Mouse (Mus musculus) testis, adult 2 months (tissue): ENCODE results near the gene Gm10717.
"Not testable (repeated sequence)": the region's sequence is repeated elsewhere in the genome, so short reads cannot be mapped to it uniquely, and the experiment has no call there.

Source experiments
- CTCF ChIP-seq: fragments of 200-500 bp; IDR thresholded peaks from 2 replicates; pipeline ENCODE4 v1.5.1; 2012; ENCODE audit warnings: low read depth, mild to moderate bottlenecking, inconsistent platforms, low read length, moderate library complexity; ENCODE audit not compliant: control insufficient read depth, insufficient read depth, insufficient replicate concordance
- POLR2A ChIP-seq: fragments of 200-500 bp; IDR thresholded peaks from 2 replicates; pipeline ENCODE4 v1.6.1; 2012; ENCODE audit warnings: low read depth, mild to moderate bottlenecking, inconsistent platforms, low read length, moderate library complexity; ENCODE audit not compliant: control insufficient read depth

GRCm38 (mm10) chr9:3026136-3026535 is 919 bp downstream of the Gm10717 start:
- not testable (repeated sequence) for TF ChIP-seq CTCF, POLR2A
